Mouse (Mus musculus) embryonic facial prominence, embryonic 13.5 days (tissue): ENCODE measurements around the gene E130114P18Rik. TPM values are rescaled to one million over a fixed set of nuclear protein-coding genes. Genes with fewer than 3 reads are reported as not detected.

Experiments
- ATAC-seq: fragments of 200-750 bp; cut with Nextera tagmentation; 2 replicates; pipeline ENCODE4 v1.8.0; 2017; ENCODE audit warnings: low read depth; ENCODE audit not compliant: insufficient number of reproducible peaks, insufficient read depth, low FRiP score, low TSS enrichment
- H3K27ac ChIP-seq: fragments of 300-500 bp; sonication (generic); 2 replicates; pipeline ENCODE4 v1.5.1; 2015; ENCODE audit warnings: moderate library complexity, mild to moderate bottlenecking, inconsistent platforms
- H3K27me3 ChIP-seq: fragments of 300-500 bp; sonication (generic); 2 replicates; pipeline ENCODE4 v1.6.1; 2015; ENCODE audit warnings: mild to moderate bottlenecking, inconsistent platforms
- H3K36me3 ChIP-seq: fragments of 300-500 bp; sonication (generic); 2 replicates; pipeline ENCODE4 v1.6.1; 2015; ENCODE audit warnings: mild to moderate bottlenecking, inconsistent platforms
- H3K4me1 ChIP-seq: fragments of 300-500 bp; sonication (generic); 2 replicates; pipeline ENCODE4 v1.6.1; 2015; ENCODE audit warnings: inconsistent platforms
- H3K4me2 ChIP-seq: fragments of 300-500 bp; sonication (generic); 2 replicates; pipeline ENCODE4 v1.6.1; 2015; ENCODE audit warnings: moderate library complexity, mild to moderate bottlenecking, inconsistent platforms
- H3K4me3 ChIP-seq: fragments of 300-500 bp; sonication (generic); 2 replicates; pipeline ENCODE4 v1.5.1; 2015; ENCODE audit warnings: mild to moderate bottlenecking, inconsistent platforms
- H3K9ac ChIP-seq: fragments of 300-500 bp; sonication (generic); 2 replicates; pipeline ENCODE4 v1.6.1; 2015; ENCODE audit warnings: mild to moderate bottlenecking, inconsistent platforms
- H3K9me3 ChIP-seq: fragments of 300-500 bp; sonication (generic); 2 replicates; pipeline ENCODE4 v1.6.1; 2016; ENCODE audit warnings: inconsistent platforms
- WGBS: fragments of 180-500 bp; shearing (Covaris S2); methylation state at CpG from one replicate; pipeline ENCODE4 v1.1.7; 2015; ENCODE audit warnings: mixed read lengths; 5-methylcytosine and 5-hydroxymethylcytosine counted together
- polyA plus RNA-seq: library from polyadenylated mRNA; unstranded; fragments of >200 nt; fragmentation: Nextera tagmentation; extraction: Ambion mirVana; gene quantifications from 2 replicates; pipeline ENCODE4 v1.2.1, GENCODE M21; 2015

Gene E130114P18Rik
- polyA plus RNA-seq, 1 experiment from 2014 or later: 5.0 TPM

DNA sequence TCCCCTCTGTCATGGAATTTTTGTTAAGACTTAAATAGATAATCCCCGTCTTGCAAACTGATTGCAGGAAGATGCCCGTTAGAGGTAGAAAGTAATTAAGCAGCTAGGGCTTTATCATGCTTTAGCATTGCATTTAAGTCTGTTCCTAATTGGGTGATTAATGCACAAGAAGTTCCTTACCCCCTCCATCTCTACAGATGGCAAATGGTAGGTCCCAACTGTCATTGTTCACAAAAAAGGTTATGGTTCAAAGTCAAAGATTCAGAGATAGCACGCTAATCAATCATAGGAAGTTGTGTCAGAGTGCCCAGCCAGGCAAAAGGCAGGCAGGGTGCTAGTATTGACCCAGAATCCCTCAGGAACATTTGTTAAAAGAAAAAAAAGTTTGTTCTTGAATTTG, 25.9 kb upstream of the E130114P18Rik start:
- Histone ChIP-seq H3K4me3 (no peak overlapping the region), H3K9me3 (peaks cover 3% of the 10 kb centered on the region; the same call in 1 of the 2 replicates), H3K36me3 (peaks cover 21% of the 10 kb centered on the region), H3K9ac (no peak overlapping the region), H3K27ac (no peak overlapping the region), H3K4me1 (peaks cover 5% of the 10 kb centered on the region; the same call in 1 of the 2 replicates), H3K27me3 (no peaks in the 10 kb centered on the region), H3K4me2 (no peak overlapping the region)
- WGBS: 71% methylated on average over 3 of the region's 3 CpGs
- ATAC-seq: no peak

DNA sequence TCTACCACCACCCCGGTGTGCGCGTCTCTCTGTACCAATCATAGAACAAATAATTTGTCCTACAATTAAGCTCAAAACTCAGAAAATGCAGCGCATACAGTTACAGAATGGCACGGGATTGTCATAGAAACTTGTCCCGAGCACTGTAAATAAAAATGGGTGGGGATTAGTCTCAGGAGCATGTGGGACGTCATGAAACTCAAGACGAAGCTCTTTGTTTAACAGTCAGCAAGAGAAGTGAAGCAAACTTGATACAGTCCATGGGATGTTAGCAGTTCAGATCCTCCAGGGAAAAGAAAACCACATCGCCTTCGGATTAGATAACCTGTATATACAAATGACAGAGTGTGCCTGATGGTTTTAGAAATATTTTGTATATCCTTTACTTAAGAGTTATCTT, 18.6 kb upstream of the E130114P18Rik start:
- no peaks in the 10 kb centered on the region for H3K9me3 ChIP-seq
- no peak overlapping the region for H3K4me3 ChIP-seq
- ATAC-seq: no peak
- no peak overlapping the region; the same call in 1 of the 2 replicates for H3K4me2 ChIP-seq
- no peak overlapping the region for H3K27ac ChIP-seq
- peaks cover 24% of the 10 kb centered on the region for H3K4me1 ChIP-seq
- H3K36me3 ChIP-seq: peaks cover 9% of the 10 kb centered on the region; the same call in 1 of the 2 replicates
- WGBS: 57% methylated on average over 10 of the region's 10 CpGs
- H3K9ac ChIP-seq: no peak overlapping the region
- no peaks in the 10 kb centered on the region for H3K27me3 ChIP-seq

DNA sequence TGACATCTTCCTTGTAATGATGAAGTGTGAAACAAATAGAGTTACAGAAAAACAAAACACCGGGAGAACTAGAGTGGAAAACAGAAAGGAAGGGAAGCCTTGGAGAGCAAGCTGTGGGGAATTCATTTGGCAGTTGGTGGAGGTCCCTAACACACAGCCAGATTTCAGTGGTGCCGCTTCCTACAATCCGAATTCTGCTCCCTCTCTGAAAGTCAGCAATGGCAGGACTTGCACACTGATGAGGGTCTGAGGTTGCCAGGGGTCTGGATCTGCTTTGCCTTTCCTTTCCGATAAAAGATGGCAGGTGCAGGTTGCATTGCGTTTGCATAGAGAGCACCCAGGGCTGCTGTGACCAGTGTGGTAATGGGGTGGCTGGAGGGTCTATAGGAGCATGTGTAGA, 18.1 kb upstream of the E130114P18Rik start:
- Histone ChIP-seq H3K4me2 (no peak overlapping the region; the same call in 1 of the 2 replicates), H3K27me3 (no peaks in the 10 kb centered on the region), H3K9ac (no peak overlapping the region), H3K4me3 (no peak overlapping the region), H3K4me1 (peaks cover 24% of the 10 kb centered on the region), H3K27ac (no peak overlapping the region), H3K36me3 (peaks cover 7% of the 10 kb centered on the region; the same call in 1 of the 2 replicates), H3K9me3 (no peaks in the 10 kb centered on the region)
- WGBS: 81% methylated on average over 5 of the region's 5 CpGs
- ATAC-seq: no peak

DNA sequence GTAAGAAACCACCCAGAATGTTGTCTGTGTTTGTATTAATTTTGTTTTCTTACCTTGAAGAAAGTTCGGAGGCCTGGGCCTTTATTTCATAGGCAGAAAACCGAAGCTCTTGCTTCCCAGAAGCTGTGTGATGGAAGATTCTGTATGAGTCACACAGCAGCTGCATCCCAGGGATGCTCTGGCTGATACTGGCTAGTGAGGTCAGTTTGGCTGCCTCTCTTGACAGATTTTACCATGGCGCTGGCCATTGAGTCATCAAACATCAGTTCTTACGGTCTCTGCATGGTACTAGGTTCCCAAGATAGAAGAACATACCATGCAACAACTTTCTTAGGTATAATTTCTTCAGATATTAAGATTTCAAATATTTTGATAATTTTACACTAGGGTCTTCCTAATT, 17.0 kb upstream of the E130114P18Rik start:
- H3K4me3 ChIP-seq: no peak overlapping the region
- ATAC-seq: no peak
- H3K36me3 ChIP-seq: peaks cover 1% of the 10 kb centered on the region; the same call in 1 of the 2 replicates
- no peak overlapping the region for H3K4me2 ChIP-seq
- H3K4me1 ChIP-seq: peaks cover 24% of the 10 kb centered on the region
- no peak overlapping the region for H3K27ac ChIP-seq
- no peaks in the 10 kb centered on the region for H3K27me3 ChIP-seq
- no peaks in the 10 kb centered on the region for H3K9me3 ChIP-seq
- H3K9ac ChIP-seq: no peak overlapping the region
- 88% methylated on average over 4 of the region's 4 CpGs for WGBS

DNA sequence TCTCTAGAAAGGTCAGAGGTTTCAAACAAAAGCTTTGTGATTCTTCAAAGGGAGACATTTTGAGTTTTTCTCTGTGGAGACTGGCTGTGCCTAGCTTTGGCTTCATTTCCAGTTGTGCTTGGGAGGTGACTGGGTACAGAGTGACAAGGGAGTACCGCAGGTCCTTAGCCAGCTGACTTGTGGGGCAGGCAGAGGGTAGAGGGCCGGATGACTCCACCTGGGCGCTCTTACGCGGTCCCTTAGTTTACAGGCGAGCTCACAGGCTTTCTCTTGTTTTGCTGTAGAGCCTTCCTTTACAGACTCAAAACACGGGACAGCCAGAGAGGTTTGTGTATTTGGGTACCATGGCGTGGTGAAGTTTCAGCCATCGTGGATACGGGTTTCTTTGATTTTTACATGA, 16.1 kb upstream of the E130114P18Rik start:
- H3K27me3 ChIP-seq: no peaks in the 10 kb centered on the region
- peaks cover 31% of the 10 kb centered on the region for H3K4me1 ChIP-seq
- H3K9me3 ChIP-seq: no peaks in the 10 kb centered on the region
- 81% methylated on average over 10 of the region's 10 CpGs for WGBS
- no peak overlapping the region for H3K27ac ChIP-seq
- no peak overlapping the region for H3K4me2 ChIP-seq
- H3K9ac ChIP-seq: no peak overlapping the region
- no peak overlapping the region for H3K4me3 ChIP-seq
- no peaks in the 10 kb centered on the region for H3K36me3 ChIP-seq
- ATAC-seq: no peak

DNA sequence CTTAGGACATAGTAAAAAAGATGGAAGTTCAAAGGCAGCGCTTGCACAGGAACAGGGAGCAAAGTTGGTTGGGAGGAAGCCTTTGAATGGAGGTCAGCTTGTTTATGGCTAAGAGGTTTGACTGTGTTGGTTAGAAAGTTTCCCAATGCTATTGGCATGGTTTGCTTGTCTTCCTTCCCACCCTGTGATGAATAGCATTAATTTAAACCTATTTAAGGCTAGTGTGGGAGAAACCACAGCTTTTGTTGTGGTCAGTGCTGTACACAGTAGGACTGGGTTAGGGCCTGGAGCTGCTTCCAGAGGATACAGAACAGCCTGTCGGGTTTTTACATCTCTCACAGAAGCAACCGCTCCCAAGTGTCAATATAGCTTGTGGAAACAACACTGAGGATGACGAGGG, 10.7 kb upstream of the E130114P18Rik start:
- 67% methylated on average over 4 of the region's 4 CpGs for WGBS
- H3K9ac ChIP-seq: no peak overlapping the region
- no peak for ATAC-seq
- peaks cover 36% of the 10 kb centered on the region for H3K4me1 ChIP-seq
- H3K4me3 ChIP-seq: no peak overlapping the region
- no peak overlapping the region for H3K27ac ChIP-seq
- H3K27me3 ChIP-seq: no peaks in the 10 kb centered on the region
- no peaks in the 10 kb centered on the region for H3K9me3 ChIP-seq
- no peak overlapping the region for H3K4me2 ChIP-seq
- H3K36me3 ChIP-seq: peaks cover 16% of the 10 kb centered on the region

DNA sequence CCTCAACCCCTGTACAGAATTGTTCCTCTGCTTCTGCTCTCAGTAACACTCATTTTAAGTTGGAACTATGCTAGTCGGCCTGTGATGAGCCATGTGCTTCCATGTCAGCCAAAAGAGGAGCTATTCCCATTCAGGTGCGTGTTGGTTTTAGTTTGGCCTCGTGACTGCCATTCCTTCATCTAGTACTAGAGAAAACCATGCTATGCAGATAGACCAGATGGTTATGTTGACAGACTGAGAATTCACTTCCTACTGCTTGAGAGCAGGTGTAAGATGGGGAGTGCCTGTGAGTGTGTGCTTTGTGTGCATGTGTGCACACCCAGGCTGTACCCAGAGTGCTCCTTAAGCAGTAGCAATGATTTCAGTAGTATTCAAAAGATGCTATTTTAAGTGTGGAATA, 9.6 kb upstream of the E130114P18Rik start:
- 80% methylated on average over 3 of the region's 3 CpGs for WGBS
- Histone ChIP-seq H3K27me3 (no peaks in the 10 kb centered on the region), H3K27ac (no peak overlapping the region), H3K9me3 (no peaks in the 10 kb centered on the region), H3K4me1 (peaks cover 38% of the 10 kb centered on the region), H3K4me3 (no peak overlapping the region), H3K9ac (no peak overlapping the region), H3K4me2 (no peak overlapping the region), H3K36me3 (peaks cover 26% of the 10 kb centered on the region)
- ATAC-seq: no peak

DNA sequence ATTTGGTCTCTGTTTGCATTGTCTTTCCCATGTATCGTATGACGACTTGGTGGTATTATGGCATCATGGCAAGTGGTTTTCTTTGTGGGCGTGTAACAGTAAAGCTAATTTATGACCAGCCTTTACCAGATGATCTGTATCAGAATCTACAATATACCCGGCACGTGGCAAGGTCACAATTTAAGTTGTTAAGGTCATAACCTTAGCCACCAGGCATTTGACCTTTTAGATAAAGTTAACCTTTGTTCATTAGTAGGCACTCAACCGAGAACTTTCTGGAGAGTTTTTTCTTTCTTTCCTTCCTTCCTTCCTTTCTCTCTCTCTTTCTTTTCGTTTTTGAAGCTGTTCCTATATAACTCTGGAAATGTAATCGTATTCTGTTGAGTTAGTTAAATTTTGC, 8.7 kb upstream of the E130114P18Rik start:
- peaks cover 26% of the 10 kb centered on the region for H3K36me3 ChIP-seq
- no peaks in the 10 kb centered on the region for H3K27me3 ChIP-seq
- H3K9ac ChIP-seq: no peak overlapping the region
- H3K4me3 ChIP-seq: no peak overlapping the region
- 53% methylated on average over 8 of the region's 8 CpGs for WGBS
- peaks cover 38% of the 10 kb centered on the region for H3K4me1 ChIP-seq
- no peak overlapping the region for H3K27ac ChIP-seq
- H3K9me3 ChIP-seq: no peaks in the 10 kb centered on the region
- H3K4me2 ChIP-seq: no peak overlapping the region
- ATAC-seq: no peak

DNA sequence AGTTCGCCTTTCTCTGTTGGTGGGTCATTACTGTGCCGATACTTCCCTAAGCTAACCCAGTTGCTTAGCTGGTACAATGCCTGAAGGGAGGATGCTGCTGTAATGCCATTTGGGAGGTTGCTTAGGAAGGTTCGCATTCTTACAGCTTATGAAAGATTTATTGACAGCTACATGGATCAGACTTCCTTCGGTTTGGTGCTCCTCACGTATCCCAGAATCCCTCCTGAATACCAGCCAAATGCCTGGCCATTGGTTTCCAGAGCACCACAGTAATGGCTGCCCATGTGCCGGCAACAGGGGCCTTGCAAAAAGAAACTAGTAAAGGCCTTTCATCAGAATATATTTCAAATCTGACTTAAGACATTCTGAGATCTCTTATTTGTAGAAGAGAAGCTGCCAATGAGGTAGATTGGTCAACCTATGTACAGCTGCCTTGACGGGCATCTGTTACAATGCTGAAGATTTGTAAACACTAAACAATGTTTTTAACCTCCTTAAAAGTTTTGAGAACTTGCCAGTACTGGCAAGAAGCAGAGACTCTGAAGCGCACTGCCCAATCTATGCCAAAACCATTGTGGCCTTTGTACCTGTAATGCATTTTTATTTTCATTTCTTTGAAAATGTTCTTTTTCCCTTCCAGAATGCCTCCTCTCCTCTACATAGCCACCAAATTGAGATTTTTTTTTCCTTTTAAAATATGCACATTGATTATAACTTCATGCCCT, 7.8 kb upstream of the E130114P18Rik start:
- no peak for ATAC-seq
- Histone ChIP-seq H3K27me3 (no peaks in the 10 kb centered on the region), H3K9ac (no peak overlapping the region), H3K9me3 (no peaks in the 10 kb centered on the region), H3K4me1 (peaks cover 38% of the 10 kb centered on the region), H3K36me3 (peaks cover 26% of the 10 kb centered on the region), H3K4me3 (no peak overlapping the region), H3K27ac (no peak overlapping the region), H3K4me2 (no peak overlapping the region)
- 78% methylated on average over 8 of the region's 8 CpGs for WGBS

DNA sequence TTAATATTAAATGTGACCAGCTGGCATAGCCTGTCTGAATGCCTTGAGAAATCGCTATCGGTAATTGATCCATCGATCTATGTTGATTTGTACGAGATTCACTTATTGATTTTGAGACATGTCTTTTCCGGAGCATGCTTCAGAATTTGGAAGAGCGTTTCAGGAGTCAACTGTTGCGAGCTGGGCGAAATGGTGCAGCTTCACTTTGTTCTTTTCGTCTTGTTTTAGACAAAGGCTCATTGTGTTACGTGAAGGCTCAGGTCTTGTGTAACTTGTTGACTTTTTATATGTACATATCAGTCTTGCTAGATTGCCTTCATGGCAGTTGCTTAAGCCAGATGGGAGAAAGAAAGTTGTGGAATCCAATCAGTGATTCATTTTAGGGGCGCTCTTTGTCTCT, 6.4 kb upstream of the E130114P18Rik start:
- no peaks in the 10 kb centered on the region for H3K27me3 ChIP-seq
- peaks cover 38% of the 10 kb centered on the region for H3K4me1 ChIP-seq

DNA sequence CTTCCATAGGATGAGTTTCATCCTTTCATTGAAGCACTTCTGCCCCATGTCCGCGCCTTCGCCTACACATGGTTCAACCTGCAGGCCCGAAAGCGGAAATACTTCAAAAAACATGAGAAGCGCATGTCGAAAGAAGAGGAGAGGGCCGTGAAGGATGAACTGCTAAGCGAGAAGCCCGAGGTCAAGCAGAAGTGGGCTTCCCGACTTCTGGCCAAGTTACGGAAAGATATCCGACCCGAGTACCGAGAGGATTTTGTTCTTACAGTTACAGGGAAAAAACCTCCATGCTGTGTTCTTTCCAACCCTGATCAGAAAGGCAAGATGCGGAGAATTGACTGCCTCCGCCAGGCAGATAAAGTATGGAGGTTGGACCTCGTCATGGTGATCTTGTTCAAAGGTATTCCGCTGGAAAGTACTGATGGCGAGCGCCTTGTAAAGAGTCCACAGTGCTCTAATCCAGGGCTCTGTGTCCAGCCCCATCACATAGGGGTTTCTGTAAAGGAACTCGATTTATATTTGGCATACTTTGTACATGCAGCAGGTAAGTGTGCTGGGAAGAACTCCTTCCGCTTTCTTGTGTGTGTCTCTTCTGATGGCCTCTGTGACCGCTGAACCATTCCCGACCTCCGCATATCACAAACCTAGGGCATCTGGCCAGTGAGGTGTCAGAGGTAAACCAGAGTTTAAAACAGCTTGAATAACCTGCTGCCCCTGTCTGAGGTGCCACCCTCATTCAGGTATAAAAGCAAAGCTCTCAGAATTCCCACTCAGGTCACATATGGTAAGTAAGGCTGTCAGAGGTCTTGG, 5.4 kb upstream of the E130114P18Rik start:
- H3K27me3 ChIP-seq: no peaks in the 10 kb centered on the region
- H3K9ac ChIP-seq: no peak overlapping the region
- 92% methylated on average over 26 of the region's 26 CpGs for WGBS
- no peak overlapping the region for H3K4me3 ChIP-seq
- H3K4me1 ChIP-seq: peaks cover 34% of the 10 kb centered on the region
- peaks cover 26% of the 10 kb centered on the region for H3K36me3 ChIP-seq
- H3K27ac ChIP-seq: no peak overlapping the region
- no peak for ATAC-seq
- H3K4me2 ChIP-seq: no peak overlapping the region
- no peaks in the 10 kb centered on the region for H3K9me3 ChIP-seq

More for the DNA sequence above, 6.4 kb upstream of the E130114P18Rik start:
- H3K4me2 ChIP-seq: no peak overlapping the region
- no peaks in the 10 kb centered on the region for H3K9me3 ChIP-seq
- peaks cover 26% of the 10 kb centered on the region for H3K36me3 ChIP-seq
- no peak overlapping the region for H3K4me3 ChIP-seq
- H3K27ac ChIP-seq: 0 out of 2 replicates have a peak overlapping the region, but pooled peaks have one; percentile 17
- WGBS: 80% methylated on average over 11 of the region's 11 CpGs
- H3K9ac ChIP-seq: no peak overlapping the region
- ATAC-seq: no peak

DNA sequence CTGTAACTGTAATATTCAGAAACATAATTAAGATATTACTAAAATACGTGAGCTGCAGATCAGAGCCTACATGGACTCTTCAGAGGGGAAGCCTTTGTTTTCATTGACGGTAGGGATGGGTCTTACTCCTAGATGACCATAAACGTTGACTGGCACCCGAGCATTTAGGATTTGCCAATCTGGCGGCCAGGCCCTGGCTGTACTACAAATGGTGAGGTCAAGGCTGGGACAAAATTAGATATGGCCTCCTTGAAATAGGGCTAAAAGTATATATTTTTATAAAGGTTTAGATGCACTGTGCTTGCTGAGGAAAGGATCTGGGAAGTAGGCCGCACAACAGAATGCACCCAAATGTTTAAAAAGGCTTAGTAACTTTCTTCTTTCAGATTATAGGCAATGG, 4.6 kb upstream of the E130114P18Rik start:
- Histone ChIP-seq H3K27me3 (no peaks in the 10 kb centered on the region), H3K4me3 (no peak overlapping the region), H3K4me1 (peaks cover 32% of the 10 kb centered on the region), H3K9ac (no peak overlapping the region), H3K27ac (no peak overlapping the region), H3K4me2 (no peak overlapping the region), H3K36me3 (peaks cover 24% of the 10 kb centered on the region), H3K9me3 (no peaks in the 10 kb centered on the region)
- ATAC-seq: no peak
- WGBS: 89% methylated on average over 6 of the region's 6 CpGs
